Mouse (Mus musculus) forebrain, embryonic 11.5 days (tissue): Measurements from ENCODE around the gene Zfp740. TPM values are rescaled to one million over a fixed set of nuclear protein-coding genes. Genes with fewer than 3 reads are reported as not detected.
"Not testable (repeated sequence)": the region's sequence is repeated elsewhere in the genome, so short reads cannot be mapped to it uniquely, and the experiment has no call there.

ENCODE experiments used
- ATAC-seq: fragments of 200-750 bp; cut with Nextera tagmentation; replicated peaks from 2 replicates; pipeline ENCODE4 v1.8.0; 2017; ENCODE audit warnings: moderate TSS enrichment; ENCODE audit not compliant: low FRiP score
- DNase-seq: peaks from one replicate; pipeline ENCODE4 v3.0.0-alpha.2; 2017; ENCODE audit warnings: low spot score
- H3K27ac ChIP-seq: fragments of 300-500 bp; sonication (generic); 2 replicates; pipeline ENCODE4 v1.5.1; 2014; ENCODE audit warnings: low read depth, low read length
- H3K27me3 ChIP-seq: fragments of 300-500 bp; sonication (generic); 2 replicates; pipeline ENCODE4 v1.6.1; 2014; ENCODE audit warnings: mild to moderate bottlenecking, low read length, mixed read lengths; ENCODE audit not compliant: control insufficient read depth, insufficient read depth
- H3K36me3 ChIP-seq: fragments of 300-500 bp; sonication (generic); 2 replicates; pipeline ENCODE4 v1.6.1; 2014; ENCODE audit warnings: mild to moderate bottlenecking, low read length, moderate library complexity, mixed read lengths; ENCODE audit not compliant: control insufficient read depth, insufficient read depth
- H3K4me1 ChIP-seq: fragments of 300-500 bp; sonication (generic); replicated peaks from 2 replicates; pipeline ENCODE4 v1.6.1; 2014; ENCODE audit warnings: low read length, mixed read lengths; ENCODE audit not compliant: control insufficient read depth, insufficient read depth
- H3K4me2 ChIP-seq: fragments of 300-500 bp; sonication (generic); 2 replicates; pipeline ENCODE4 v1.6.1; 2014; ENCODE audit warnings: low read depth, mild to moderate bottlenecking, low read length, moderate library complexity, mixed read lengths; ENCODE audit not compliant: severe bottlenecking
- H3K4me3 ChIP-seq: fragments of 300-500 bp; sonication (generic); 2 replicates; pipeline ENCODE4 v1.5.1; 2014; ENCODE audit warnings: low read depth, low read length
- H3K9ac ChIP-seq: fragments of 300-500 bp; sonication (generic); 2 replicates; pipeline ENCODE4 v1.6.1; 2014; ENCODE audit warnings: low read length
- H3K9me3 ChIP-seq: fragments of 300-500 bp; sonication (generic); 2 replicates; pipeline ENCODE4 v1.6.1; 2016; ENCODE audit warnings: low read length, mixed read lengths; ENCODE audit not compliant: control insufficient read depth
- WGBS: fragments of 180-500 bp; shearing (Covaris S2); extraction: QIAGEN DNeasy Blood & Tissue Kit; methylation state at CpG from one replicate; pipeline ENCODE4 v1.1.7; 2014; 5-methylcytosine and 5-hydroxymethylcytosine counted together
- polyA plus RNA-seq: library from polyadenylated mRNA; unstranded; fragments of >200 nt; fragmentation: Nextera tagmentation; extraction: Ambion mirVana; gene quantifications from 2 replicates; pipeline ENCODE4 v1.2.1, GENCODE M21; 2014

The Zfp740 gene
- polyA plus RNA-seq = 79.8 and 80.7 TPM in 2 replicates

- Histone ChIP-seq H3K27ac (peak within 1 kb of the TSS; percentile 95), H3K9ac (peak within 1 kb of the TSS; percentile 86), H3K4me3 (peak within 1 kb of the TSS; percentile 92), H3K27me3 (no peaks in the 10 kb centered on the region), H3K4me1 (peaks cover 13% of the 10 kb centered on the region), H3K9me3 (no peaks in the 10 kb centered on the region), H3K36me3 (peaks cover under 1% of the 10 kb centered on the region; the same call in 1 of the 2 replicates), H3K4me2 (peak within 1 kb of the TSS; percentile 85)
- under 1% methylated on average over 66 of the region's 68 CpGs for WGBS
- DNase-seq (peak; percentile 99), ATAC-seq (peak; percentile 96)
Observed at GRCm38 (mm10) chr15:102202971-102203834, at the start of gene Zfp740. TSS of gene Zfp740 (plus strand) at chr15:102203249.

- not testable (repeated sequence) for ATAC-seq, DNase-seq, H3K9me3 ChIP-seq, H3K4me2 ChIP-seq, H3K4me3 ChIP-seq, H3K4me1 ChIP-seq, H3K27ac ChIP-seq, H3K9ac ChIP-seq, H3K36me3 ChIP-seq, H3K27me3 ChIP-seq
- WGBS = 90% methylated on average over 6 of the region's 6 CpGs
Observed at GRCm38 (mm10) chr15:102155006-102155405, 48.0 kb upstream of the Zfp740 start.

GRCm38 (mm10) chr15:102156836-102157235 is 46.2 kb upstream of the Zfp740 start:
- Histone ChIP-seq H3K4me3 (no peak overlapping the region), H3K4me1 (0 out of 2 replicates have a peak, but pooled peaks cover 2% of the 10 kb centered on the region), H3K27me3 (no peaks in the 10 kb centered on the region), H3K27ac (no peak overlapping the region), H3K9me3 (no peaks in the 10 kb centered on the region), H3K36me3 (no peaks in the 10 kb centered on the region), H3K9ac (peak overlapping the region; percentile 4; the same call in 1 of the 2 replicates), H3K4me2 (no peak overlapping the region)
- ATAC-seq (no peak), DNase-seq (no peak)
- 33% methylated on average over 20 of the region's 20 CpGs for WGBS

GRCm38 (mm10) chr15:102160415-102161060 is 42.5 kb upstream of the Zfp740 start:
- Histone ChIP-seq H3K4me2 (no peak overlapping the region), H3K4me3 (no peak overlapping the region), H3K9me3 (no peaks in the 10 kb centered on the region), H3K4me1 (0 out of 2 replicates have a peak, but pooled peaks cover 2% of the 10 kb centered on the region), H3K9ac (no peak overlapping the region), H3K27ac (no peak overlapping the region), H3K27me3 (no peaks in the 10 kb centered on the region), H3K36me3 (no peaks in the 10 kb centered on the region)
- DNase-seq (no peak), ATAC-seq (no peak)
- WGBS = 62% methylated on average over 27 of the region's 27 CpGs

- ATAC-seq (no peak), DNase-seq (no peak)
- Histone ChIP-seq H3K36me3 (no peaks in the 10 kb centered on the region), H3K27me3 (no peaks in the 10 kb centered on the region), H3K27ac (no peak overlapping the region), H3K9ac (no peak overlapping the region), H3K4me3 (no peak overlapping the region), H3K9me3 (no peaks in the 10 kb centered on the region), H3K4me2 (no peak overlapping the region), H3K4me1 (no peaks in the 10 kb centered on the region)
- WGBS = 57% methylated on average over 3 of the region's 3 CpGs
Observed at GRCm38 (mm10) chr15:102163900-102164693, 39.0 kb upstream of the Zfp740 start.

GRCm38 (mm10) chr15:102165468-102166100 is 37.5 kb upstream of the Zfp740 start:
- Histone ChIP-seq H3K9ac (no peak overlapping the region), H3K27me3 (no peaks in the 10 kb centered on the region), H3K36me3 (no peaks in the 10 kb centered on the region), H3K4me1 (no peaks in the 10 kb centered on the region), H3K9me3 (no peaks in the 10 kb centered on the region), H3K4me3 (no peak overlapping the region), H3K27ac (no peak overlapping the region), H3K4me2 (no peak overlapping the region)
- ATAC-seq (no peak), DNase-seq (no peak)
- 59% methylated on average over 6 of the region's 6 CpGs for WGBS

GRCm38 (mm10) chr15:102167620-102168021 is 35.4 kb upstream of the Zfp740 start:
- ATAC-seq (no peak), DNase-seq (no peak)
- no peaks in the 10 kb centered on the region for H3K27me3 ChIP-seq
- H3K9me3 ChIP-seq = no peaks in the 10 kb centered on the region
- H3K27ac ChIP-seq = no peak overlapping the region
- H3K4me2 ChIP-seq = no peak overlapping the region
- 63% methylated on average over 6 of the region's 6 CpGs for WGBS
- H3K9ac ChIP-seq = no peak overlapping the region
- H3K36me3 ChIP-seq = no peaks in the 10 kb centered on the region
- no peaks in the 10 kb centered on the region for H3K4me1 ChIP-seq
- H3K4me3 ChIP-seq = no peak overlapping the region

- Histone ChIP-seq H3K4me1 (no peaks in the 10 kb centered on the region), H3K36me3 (no peaks in the 10 kb centered on the region), H3K27ac (no peak overlapping the region), H3K4me3 (no peak overlapping the region), H3K9me3 (no peaks in the 10 kb centered on the region), H3K4me2 (no peak overlapping the region), H3K27me3 (no peaks in the 10 kb centered on the region), H3K9ac (no peak overlapping the region)
- no peak for DNase-seq
- 67% methylated on average over 2 of the region's 2 CpGs for WGBS
- ATAC-seq = no peak
Observed at GRCm38 (mm10) chr15:102169064-102169463, 34.0 kb upstream of the Zfp740 start.
